Mouse (Mus musculus) CH12.LX (cell line): Measurements from ENCODE around the gene Gtdc1. TPM values are rescaled to one million over a fixed set of nuclear protein-coding genes. Genes with fewer than 3 reads are reported as not detected.

Experiments
- DNase-seq: peaks from one replicate; pipeline ENCODE4 v3.0.0-alpha.2; 2013; ENCODE audit errors: extremely low read depth
- H3K27ac ChIP-seq: 2 replicates; pipeline ENCODE4 v1.5.1; 2012; ENCODE audit warnings: low read depth, mild to moderate bottlenecking, control low read depth, moderate library complexity; ENCODE audit not compliant: insufficient read depth
- H3K27me3 ChIP-seq: replicated peaks from 2 replicates; pipeline ENCODE3; 2012; ENCODE audit warnings: inconsistent platforms
- H3K36me3 ChIP-seq, 2 experiments: replicated peaks in 1 of 2; 2 replicates each; pipeline versions ENCODE3 to v1.6.1; 2012; ENCODE audit warnings: inconsistent platforms in 1 of 2, low read length in 1 of 2, mild to moderate bottlenecking in 1 of 2, mixed read lengths in 1 of 2, moderate library complexity in 1 of 2; ENCODE audit not compliant: control insufficient read depth in 1 of 2, insufficient read depth in 1 of 2
- H3K4me1 ChIP-seq, 2 experiments: 2 replicates each; pipeline ENCODE4 v1.6.1; 2012; ENCODE audit warnings: inconsistent platforms in 1 of 2, moderate library complexity in 1 of 2; ENCODE audit not compliant: insufficient read depth in 2 of 2, control insufficient read depth in 1 of 2
- H3K4me2 ChIP-seq: 2 replicates; pipeline ENCODE4 v1.6.1; 2012; ENCODE audit warnings: low read depth, mild to moderate bottlenecking, control low read depth; ENCODE audit not compliant: poor library complexity, insufficient read depth, severe bottlenecking
- H3K4me3 ChIP-seq, 3 experiments: fragments of 150-350 bp in 1 of 3; sonication (generic) in 1 of 3; replicated peaks in 1 of 3; 2 replicates each; pipeline versions ENCODE3 to v1.5.1; 2011 to 2012; ENCODE audit warnings: low read depth in 2 of 3, low read length in 2 of 3, mild to moderate bottlenecking in 2 of 3, moderate library complexity in 2 of 3, control low read depth in 1 of 3, improper control_type of control experiment in 1 of 3, inconsistent platforms in 1 of 3, mixed read lengths in 1 of 3; ENCODE audit not compliant: poor library complexity in 1 of 3
- H3K79me2 ChIP-seq: replicated peaks from 2 replicates; pipeline ENCODE4 v1.6.1; 2012; ENCODE audit warnings: mild to moderate bottlenecking, moderate library complexity; ENCODE audit not compliant: control insufficient read depth, poor library complexity, insufficient read depth, severe bottlenecking; ENCODE audit errors: extremely low read depth
- H3K9ac ChIP-seq: 2 replicates; pipeline ENCODE4 v1.6.1; 2012; ENCODE audit warnings: low read depth, mild to moderate bottlenecking, control low read depth, moderate library complexity; ENCODE audit not compliant: insufficient read depth
- H3K9me3 ChIP-seq: replicated peaks from 2 replicates; pipeline ENCODE3; 2012; ENCODE audit warnings: low read length, inconsistent platforms, mixed read lengths
- CHD2 ChIP-seq: IDR thresholded peaks from 2 replicates; pipeline ENCODE4 v1.6.1; 2011; ENCODE audit warnings: low read length, improper control_type of control experiment
- CTCF ChIP-seq, 2 experiments: IDR thresholded peaks in 1 of 2; conservative IDR thresholded peaks in 1 of 2; 2 replicates each; pipeline ENCODE4 v1.5.1; 2011 to 2012; ENCODE audit warnings: low read depth in 2 of 2, low read length in 2 of 2, improper control_type of control experiment in 1 of 2, inconsistent platforms in 1 of 2, mild to moderate bottlenecking in 1 of 2, moderate library complexity in 1 of 2
- ELF1 ChIP-seq: IDR thresholded peaks from 2 replicates; pipeline ENCODE4 v1.6.1; 2014; ENCODE audit warnings: low read depth, mild to moderate bottlenecking, inconsistent platforms, low read length, improper control_type of control experiment
- ETS1 ChIP-seq: conservative IDR thresholded peaks from 2 replicates; pipeline ENCODE4 v1.6.1; 2012; ENCODE audit warnings: low read depth, mild to moderate bottlenecking, inconsistent platforms, low read length, improper control_type of control experiment, moderate library complexity
- IRF4 ChIP-seq: IDR thresholded peaks from 2 replicates; pipeline ENCODE4 v1.6.1; 2014; ENCODE audit warnings: low read depth, mild to moderate bottlenecking, inconsistent platforms, low read length, improper control_type of control experiment
- JUN ChIP-seq: IDR thresholded peaks from 2 replicates; pipeline ENCODE4 v1.6.1; 2011; ENCODE audit warnings: low read depth, mild to moderate bottlenecking, low read length, improper control_type of control experiment, moderate library complexity; ENCODE audit not compliant: insufficient read depth
- KAT2A ChIP-seq: IDR thresholded peaks from 2 replicates; pipeline ENCODE4 v1.6.1; 2012; ENCODE audit warnings: low read length, improper control_type of control experiment, inconsistent platforms; ENCODE audit not compliant: insufficient replicate concordance
- MAZ ChIP-seq: IDR thresholded peaks from 2 replicates; pipeline ENCODE4 v1.6.1; 2012; ENCODE audit warnings: low read depth, mild to moderate bottlenecking, inconsistent platforms, low read length, improper control_type of control experiment, moderate library complexity
- MYC ChIP-seq: IDR thresholded peaks from 2 replicates; pipeline ENCODE4 v1.6.1; 2011; ENCODE audit warnings: low read depth, mild to moderate bottlenecking, improper control_type of control experiment, low read length
- NELFE ChIP-seq: IDR thresholded peaks from 2 replicates; pipeline ENCODE4 v1.6.1; 2011; ENCODE audit warnings: low read depth, low read length, improper control_type of control experiment
- NRF1 ChIP-seq: IDR thresholded peaks from 2 replicates; pipeline ENCODE4 v1.6.1; 2014; ENCODE audit warnings: low read depth, mild to moderate bottlenecking, inconsistent platforms, low read length, improper control_type of control experiment, moderate library complexity
- PAX5 ChIP-seq: IDR thresholded peaks from 2 replicates; pipeline ENCODE4 v1.6.1; 2012; ENCODE audit warnings: low read length, inconsistent platforms, mixed read lengths
- POLR2AphosphoS2 ChIP-seq: IDR thresholded peaks from 2 replicates; pipeline ENCODE4 v1.6.1; 2011; ENCODE audit warnings: low read depth, low read length, improper control_type of control experiment
- RAD21 ChIP-seq: IDR thresholded peaks from 2 replicates; pipeline ENCODE4 v1.6.1; 2011; ENCODE audit warnings: low read depth, mild to moderate bottlenecking, low read length, improper control_type of control experiment, moderate library complexity
- RCOR1 ChIP-seq: conservative IDR thresholded peaks from 2 replicates; pipeline ENCODE4 v1.6.1; 2012; ENCODE audit warnings: low read depth, mild to moderate bottlenecking, inconsistent platforms, low read length, improper control_type of control experiment
- SMC3 ChIP-seq: IDR thresholded peaks from 2 replicates; pipeline ENCODE4 v1.6.1; 2011; ENCODE audit warnings: low read depth, low read length, improper control_type of control experiment
- TCF12 ChIP-seq: IDR thresholded peaks from 2 replicates; pipeline ENCODE4 v1.6.1; 2014; ENCODE audit warnings: low read depth, mild to moderate bottlenecking, inconsistent platforms, low read length, improper control_type of control experiment
- USF1 ChIP-seq: IDR thresholded peaks from 2 replicates; pipeline ENCODE4 v1.6.1; 2014; ENCODE audit warnings: low read depth, mild to moderate bottlenecking, inconsistent platforms, low read length, improper control_type of control experiment
- USF2 ChIP-seq: conservative IDR thresholded peaks from 2 replicates; pipeline ENCODE4 v1.6.1; 2011; ENCODE audit warnings: low read depth, low read length, improper control_type of control experiment
- ZKSCAN1 ChIP-seq: IDR thresholded peaks from 2 replicates; pipeline ENCODE4 v1.6.1; 2012; ENCODE audit warnings: low read depth, inconsistent platforms, low read length, improper control_type of control experiment, borderline replicate concordance
- dilution Hi-C: fragments of 300-500 bp; cut with MboI; formaldehyde crosslinking; loops from 2 replicates; pipeline ENCODE4 v1.14.3; 2020; ENCODE audit warnings: low sequenced_read_pairs; ENCODE audit not compliant: extremely low pct_unique_long_range_greater_than_20kb, extremely low pct_ligation_motif_present
- in situ Hi-C: fragments of 300-500 bp; cut with MboI; formaldehyde crosslinking; loops from 3 replicates; pipeline ENCODE4 v1.14.3; 2019; ENCODE audit warnings: low sequenced_read_pairs, low pct_ligation_motif_present, low pct_unique_long_range_greater_than_20kb, mixed read lengths
- polyA plus RNA-seq: library from polyadenylated mRNA; unstranded; fragments of >175 nt; gene quantifications from 2 replicates; pipeline ENCODE4 v1.2.1, GENCODE M21; 2012; ENCODE audit warnings: low read depth; ENCODE audit not compliant: insufficient read length
- total RNA-seq, 2 experiments: library from RNA; depleted of rRNA; stranded (reverse); fragments of 300-350 nt in 1 of 2; fragments of >200 nt in 1 of 2; gene quantifications; 2 replicates each; pipeline ENCODE4 v1.2.3; 2012 to 2014

Gene Gtdc1
- total and polyA plus RNA-seq, 3 experiments: 11.1 to 18.2 (median 15.8) TPM

DNA sequence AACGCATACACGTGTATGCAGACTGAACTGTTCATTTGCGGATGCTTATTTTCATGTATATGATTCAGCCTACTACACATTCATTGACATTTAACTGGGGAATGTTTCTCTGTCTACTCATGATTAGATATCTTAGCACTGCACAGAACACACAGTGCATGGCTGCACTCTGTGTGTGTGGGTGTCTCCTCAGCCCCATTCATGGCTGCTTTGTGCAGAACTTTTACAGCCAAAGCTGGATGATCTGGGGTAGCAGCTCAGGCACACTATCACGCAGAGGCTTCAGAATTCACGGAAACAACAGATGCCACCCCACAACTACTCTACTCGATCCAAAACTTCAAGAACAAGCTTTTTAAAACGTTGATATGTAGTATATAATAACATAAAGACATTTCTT, 263.4 kb downstream of the Gtdc1 start:
- Histone ChIP-seq H3K9me3 (no peaks in the 10 kb centered on the region), H3K36me3 (no peaks in the 10 kb centered on the region), H3K27me3 (no peaks in the 10 kb centered on the region), H3K27ac (no peak overlapping the region), H3K4me3 (no peak overlapping the region), H3K4me1 (no peaks in the 10 kb centered on the region), H3K9ac (no peak overlapping the region), H3K79me2 (no peaks in the 10 kb centered on the region), H3K4me2 (no peak overlapping the region)
- no peak for TF ChIP-seq NRF1
- DNase-seq: no peak
- in situ Hi-C loops (no loop called here), dilution Hi-C loops (no loop called here)

- H3K27ac ChIP-seq: no peak overlapping the region
- TF ChIP-seq IRF4 (no peak), USF2 (no peak), TCF12 (no peak), CHD2 (no peak), CTCF (conservative IDR thresholded peaks at IDR 0.05 in 1 of 2, IDR thresholded peaks at IDR 0.05 in 1 of 2; ENCODE audit: low read depth in 2 of 2, low read length in 2 of 2) (no peak), ZKSCAN1 (no peak), PAX5 (no peak), MAZ (no peak), POLR2AphosphoS2 (no peak), USF1 (no peak), KAT2A (no peak), MYC (no peak), NELFE (no peak), ETS1 (no peak), JUN (no peak), SMC3 (no peak), ELF1 (no peak), RCOR1 (no peak), RAD21 (no peak)
- H3K27me3 ChIP-seq: no peaks in the 10 kb centered on the region
- peaks cover 0 to 3% of the 10 kb centered on the region in 2 experiments; a peak in 2 of 4 replicates for H3K4me1 ChIP-seq
- in situ Hi-C loops: loop anchor here (10.0 kb wide), 1 partner anchor 265 kb away; the partner anchor contains the start of gene Gtdc1
- no peaks in the 10 kb centered on the region for H3K79me2 ChIP-seq
- H3K4me2 ChIP-seq: no peak overlapping the region
- no peak overlapping the region for H3K4me3 ChIP-seq
- no peak for DNase-seq
- H3K36me3 ChIP-seq: no peaks in the 10 kb centered on the region
- H3K9me3 ChIP-seq: no peaks in the 10 kb centered on the region
- no peak overlapping the region for H3K9ac ChIP-seq
- dilution Hi-C loops: no loop called here
Measured at GRCm38 (mm10) chr2:44659870-44660269, 267.6 kb downstream of the Gtdc1 start.
